Mouse (Mus musculus) small intestine, adult 2 months (tissue): Measurements from ENCODE around the gene Uvrag.

ENCODE experiments used
- CTCF ChIP-seq: fragments of 200-500 bp; IDR thresholded peaks from 2 replicates; pipeline ENCODE4 v1.5.1; 2012; ENCODE audit warnings: low read depth, mild to moderate bottlenecking, control low read depth, inconsistent platforms, low read length, moderate library complexity, mixed read lengths; ENCODE audit not compliant: insufficient replicate concordance, insufficient read length; ENCODE audit errors: extremely low read depth
- POLR2A ChIP-seq: fragments of 200-500 bp; IDR thresholded peaks from 2 replicates; pipeline ENCODE4 v1.6.1; 2012; ENCODE audit warnings: low read depth, mild to moderate bottlenecking, control low read depth, inconsistent platforms, low read length, moderate library complexity

GRCm38 (mm10) chr7:99175666-99176065 is 34.7 kb upstream of the Uvrag start:
- TF ChIP-seq POLR2A (no peak), CTCF (no peak)
